Mouse (Mus musculus): ENCODE results near the gene Cep89. TPM values are rescaled to one million over a fixed set of nuclear protein-coding genes. Genes with fewer than 3 reads are reported as not detected.
A peak's percentile ranks its signal among the peaks of the same experiment; 100 is the strongest.

The Cep89 gene
- total RNA-seq, 2 experiments from 2014 or later = 17.0 to 17.7 TPM

DNA sequence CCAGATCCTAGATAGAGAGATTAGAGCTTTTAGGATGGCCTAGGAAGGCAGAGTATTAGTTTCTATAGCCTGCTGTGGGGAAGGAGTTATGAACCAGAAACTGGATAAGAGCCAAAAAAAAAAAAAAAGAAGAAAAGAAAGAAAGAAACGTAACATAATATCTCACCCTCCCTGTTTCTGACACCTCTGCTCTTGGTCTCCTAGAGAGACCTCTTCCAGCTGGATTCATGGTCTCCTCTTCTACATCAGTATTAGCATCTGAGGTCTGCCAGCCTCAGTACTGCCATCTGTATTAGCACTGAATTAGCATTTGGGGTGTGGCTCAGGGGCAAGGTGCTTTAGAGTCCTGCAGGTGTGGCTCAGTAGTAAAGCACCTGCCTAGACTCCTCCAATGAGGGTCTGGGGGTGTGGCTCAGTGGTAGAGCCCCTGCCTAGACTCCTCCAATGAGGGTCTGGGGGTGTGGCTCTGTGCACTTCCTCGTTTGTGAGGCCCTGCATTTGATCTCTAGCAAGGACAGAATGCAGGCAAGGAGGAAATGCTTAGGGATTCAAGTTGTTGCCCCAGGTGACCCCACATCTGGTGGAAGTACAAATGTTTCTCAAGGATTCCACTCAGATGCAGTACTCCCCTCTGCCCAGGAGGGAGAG lies 14.0 kb upstream of the Cep89 start:
- no peak for DNase-seq

DNA sequence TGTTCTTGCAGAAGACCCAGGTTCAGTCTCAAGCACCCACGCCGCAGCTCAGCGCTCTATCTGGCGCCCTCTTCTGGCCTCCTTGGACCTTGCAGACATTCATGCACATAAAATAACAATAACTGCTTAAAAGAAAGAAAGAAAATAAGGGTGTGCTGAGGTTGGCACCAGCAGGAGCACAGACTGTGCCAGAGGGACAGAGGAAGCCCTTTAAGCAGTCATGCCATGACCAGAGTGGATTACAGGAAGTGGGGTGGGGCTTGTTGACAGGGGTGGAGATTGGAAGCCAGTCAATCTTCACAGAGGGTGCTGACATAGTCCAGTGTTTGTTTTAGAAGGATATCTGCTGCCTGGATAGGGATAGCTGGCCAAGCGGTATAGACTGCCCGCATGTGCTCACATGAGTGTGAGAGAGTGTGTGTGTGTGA lies 10.3 kb upstream of the Cep89 start:
- DNase-seq = no peak

- DNase-seq = no peak
These were observed 8.1 kb upstream of the Cep89 start for GRCm38 (mm10) chr7:35388694-35389093.

GRCm38 (mm10) chr7:35392935-35393334 lies 3.9 kb upstream of the Cep89 start:
- peak in 1 of 2 experiments; percentile 39 for DNase-seq

DNA sequence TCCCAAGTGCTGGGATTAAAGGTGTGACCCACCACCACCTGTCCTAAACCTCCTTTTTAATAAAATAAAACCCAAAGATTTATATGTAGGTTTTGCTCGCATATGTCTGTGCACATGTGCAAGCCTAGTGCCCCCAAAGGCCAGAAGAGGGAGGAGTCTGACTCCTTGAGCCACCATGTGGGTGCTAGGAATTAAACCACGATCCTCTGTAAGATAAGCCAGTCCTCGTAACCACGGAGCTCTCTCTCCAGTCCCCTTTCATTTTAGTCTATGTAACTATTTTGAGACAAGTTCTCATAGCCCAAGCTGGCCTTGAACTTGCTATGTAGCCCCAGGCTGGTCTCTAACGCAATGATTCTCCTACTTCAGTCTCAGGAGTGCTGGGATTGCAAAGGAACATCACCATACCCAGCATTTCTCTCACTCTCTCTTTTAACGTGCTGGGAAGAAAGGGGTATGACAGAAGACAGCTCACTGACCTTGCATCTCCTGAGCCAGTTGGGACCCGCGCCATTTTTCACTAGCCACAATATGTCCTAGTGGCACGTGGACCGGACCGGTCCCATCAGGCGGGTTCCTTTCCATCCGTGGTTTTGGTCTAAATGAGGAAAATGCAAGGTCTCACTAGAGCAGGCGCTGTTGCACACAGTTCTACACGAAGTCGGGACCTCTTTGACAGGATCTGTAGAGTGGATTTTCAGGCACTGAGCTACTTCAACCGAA lies 940 bp upstream of the Cep89 start:
- no peak for DNase-seq

DNA sequence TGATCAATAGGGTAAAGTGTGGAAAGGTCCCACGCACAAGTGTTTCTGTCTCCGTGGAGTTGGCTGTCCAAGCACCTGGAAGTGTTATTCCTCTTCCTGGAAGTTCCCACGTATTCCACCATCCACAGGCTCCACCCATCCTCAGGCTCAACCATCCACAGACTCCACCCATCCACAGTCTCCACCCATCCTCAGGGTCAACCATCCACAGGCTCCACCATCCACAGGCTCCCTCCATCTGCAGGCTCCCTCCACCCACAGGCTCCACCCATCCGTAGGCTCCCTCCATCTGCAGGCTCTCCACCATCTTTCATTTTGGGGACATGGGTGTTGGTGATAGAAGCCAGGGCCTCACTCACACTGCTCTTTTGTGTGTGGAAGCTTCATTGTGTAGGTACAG lies 4.3 kb downstream of the Cep89 start:
- DNase-seq = no peak

DNA sequence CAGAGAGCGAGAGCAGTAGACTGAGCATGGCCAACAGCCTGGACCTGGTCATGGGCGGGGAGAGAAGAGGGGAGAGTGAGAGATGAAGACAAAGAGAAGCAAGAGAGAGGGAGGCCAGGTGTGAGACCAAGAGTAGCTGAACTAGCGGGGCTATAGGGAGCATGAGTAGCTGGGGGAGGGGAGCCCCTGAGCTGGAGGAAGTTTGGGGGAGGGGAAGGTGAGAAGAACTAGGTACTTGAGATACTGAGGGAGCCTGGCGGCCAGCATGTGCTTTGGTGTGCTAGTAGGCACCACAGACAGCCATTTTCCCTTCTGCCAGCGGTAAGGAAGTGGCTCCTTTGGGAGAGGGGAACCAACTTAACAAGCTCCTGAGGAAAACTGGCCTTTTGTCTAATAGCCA lies 18.4 kb downstream of the Cep89 start:
- no peak for DNase-seq

DNA sequence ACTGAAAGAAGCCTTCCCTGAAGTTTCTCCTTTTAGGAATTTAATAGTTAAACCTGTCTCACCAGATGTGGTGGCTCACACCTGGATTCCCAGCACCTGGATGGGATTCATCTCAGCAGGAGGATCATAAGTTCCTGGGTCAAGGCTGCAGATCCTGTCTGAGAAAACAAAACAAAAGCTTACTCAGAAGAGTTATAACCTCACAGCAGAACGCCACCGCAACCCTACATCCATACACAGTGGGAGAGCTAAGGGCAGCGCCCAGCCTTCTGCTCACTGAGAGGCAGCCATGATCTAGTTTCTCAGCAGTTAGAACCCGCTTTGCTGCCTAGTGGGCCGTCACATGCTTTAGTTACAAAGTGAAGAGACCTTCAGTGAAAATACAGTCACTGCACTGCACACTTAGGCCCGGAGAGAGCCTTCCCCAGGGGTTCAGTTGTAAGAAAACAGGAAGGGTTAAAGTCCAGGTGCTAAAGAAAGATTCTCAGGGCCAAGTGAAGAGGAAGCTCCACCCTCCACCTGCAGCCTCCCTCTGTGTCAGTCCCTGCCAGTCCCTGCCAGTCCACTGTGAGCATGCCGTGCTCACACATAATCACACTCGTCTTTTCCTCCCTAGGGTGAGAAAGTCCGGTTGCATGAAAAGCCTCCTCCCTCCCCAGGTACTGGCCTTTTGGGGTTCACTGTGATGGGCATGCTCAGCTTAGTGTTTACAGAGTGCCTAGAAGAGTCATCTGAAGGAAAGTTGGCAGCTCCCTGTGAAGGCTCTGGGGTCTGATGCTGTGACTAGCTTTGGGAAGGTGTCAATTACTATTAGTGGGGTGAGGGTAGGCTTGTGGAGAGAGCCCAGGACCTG lies 19.2 kb downstream of the Cep89 start:
- DNase-seq = peak; percentile 27 to 54

- DNase-seq = no peak
These were observed 19.8 kb downstream of the Cep89 start for GRCm38 (mm10) chr7:35416654-35416948.

DNA sequence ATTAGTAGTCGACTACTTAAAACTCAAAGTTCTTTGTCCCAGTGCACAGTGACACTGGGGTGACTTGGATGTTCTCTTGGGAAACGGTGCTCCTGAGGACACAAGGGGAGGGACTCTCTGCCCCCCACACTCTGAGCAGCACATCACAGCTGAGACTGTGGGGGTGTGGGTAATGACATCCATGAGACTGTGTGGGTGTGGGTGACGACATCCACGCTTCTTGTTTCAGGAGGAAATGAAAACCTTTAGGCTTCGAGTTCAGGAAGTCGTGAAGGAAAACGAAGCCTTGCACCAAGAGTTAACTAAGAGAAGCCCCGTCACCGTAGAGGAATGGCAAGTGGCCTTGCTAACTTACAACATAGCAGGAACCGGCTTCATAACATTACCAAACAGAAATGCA lies 26.2 kb downstream of the Cep89 start:
- DNase-seq = no peak

DNA sequence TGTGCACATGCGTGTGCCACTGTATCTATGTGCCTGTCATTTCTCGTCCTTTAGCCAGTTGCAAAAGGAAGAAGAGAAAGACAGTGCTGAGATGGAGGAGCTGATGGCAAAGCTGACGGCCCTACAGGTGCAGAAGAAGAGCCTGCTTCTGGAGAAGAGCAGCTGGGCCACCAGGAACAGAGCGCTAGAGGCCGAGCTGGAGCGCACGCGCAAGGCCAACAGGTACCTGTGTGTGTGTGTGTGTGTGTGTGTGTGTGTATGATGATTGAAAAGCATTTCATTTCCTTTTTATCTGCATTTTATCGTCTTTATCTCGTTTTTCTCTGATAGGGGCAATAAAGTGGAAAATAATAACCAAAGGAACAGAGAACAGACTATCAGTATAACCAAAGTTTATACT lies 31.3 kb downstream of the Cep89 start:
- no peak for DNase-seq

GRCm38 (mm10) chr7:35435266-35435665 lies 38.4 kb downstream of the Cep89 start:
- DNase-seq = no peak

DNA sequence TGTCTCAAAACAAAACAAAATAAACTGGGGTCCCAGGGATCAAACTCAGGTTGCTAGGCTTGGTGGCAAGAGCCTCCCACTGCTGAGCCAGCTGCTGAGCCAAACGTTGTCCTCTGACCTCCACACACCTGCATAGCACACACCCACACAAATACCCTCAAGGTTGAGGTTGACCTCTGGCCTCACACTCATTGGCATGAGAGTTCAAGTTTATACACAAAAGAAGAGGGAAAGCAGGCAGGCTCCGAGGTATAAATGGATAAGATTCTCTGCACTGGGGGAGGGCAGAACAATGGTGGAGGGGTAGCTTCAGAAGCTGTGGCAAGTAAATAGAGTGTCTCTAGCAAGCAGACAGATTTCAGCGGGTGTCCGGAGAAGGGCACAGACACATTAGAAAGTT lies 50.7 kb downstream of the Cep89 start:
- no peak for DNase-seq

DNA sequence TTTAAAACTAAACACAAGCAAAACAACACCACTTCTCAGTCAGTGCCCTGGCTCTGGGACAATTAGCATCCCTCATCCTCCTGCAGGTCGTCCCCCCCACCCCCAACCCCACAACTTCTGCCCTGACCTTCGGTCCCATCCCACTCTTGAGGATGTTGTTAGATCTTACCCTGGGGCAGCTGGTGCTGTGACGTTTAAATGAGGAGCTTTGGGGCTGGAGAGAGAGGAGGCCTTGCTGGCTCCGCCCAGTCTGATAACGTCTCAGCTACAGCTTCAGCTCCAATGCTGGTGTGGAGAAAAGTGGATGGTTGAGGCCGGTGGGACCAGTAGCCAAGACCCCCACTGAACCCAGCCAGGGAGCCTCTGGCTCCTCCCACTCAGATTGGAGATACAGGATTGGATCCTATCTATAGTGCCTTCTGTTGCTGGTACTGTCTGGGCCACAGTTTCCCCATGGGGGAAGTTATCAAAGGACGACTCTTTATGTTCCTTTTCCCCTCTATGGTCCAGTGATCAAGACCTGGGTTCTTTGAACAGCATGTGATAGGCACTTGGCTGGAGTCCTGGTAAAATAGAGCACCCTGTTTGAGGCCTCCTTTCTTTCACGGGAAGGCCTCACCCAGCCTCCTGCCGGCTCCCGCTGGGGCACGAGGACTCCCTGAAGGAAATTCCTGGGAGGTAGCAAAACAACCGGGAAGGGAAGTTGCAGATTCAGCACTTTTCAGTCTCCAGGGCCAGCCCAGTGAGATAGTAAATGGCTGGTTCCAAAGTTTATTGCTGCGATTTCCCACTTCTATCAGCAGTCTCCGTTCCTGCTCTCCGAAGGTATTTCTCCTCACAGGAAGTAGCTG lies 51.4 kb downstream of the Cep89 start, which contains the start of gene Slc7a9:
Slc7a9 (plus strand) TSS at position 801 of the 851 bp plus-strand sequence.
- DNase-seq = no peak

GRCm38 (mm10) chr7:35448867-35449266 lies 52.0 kb downstream of the Cep89 start:
- no peak for DNase-seq

- DNase-seq = no peak
These were observed 59.4 kb downstream of the Cep89 start for GRCm38 (mm10) chr7:35456091-35456814.

DNA sequence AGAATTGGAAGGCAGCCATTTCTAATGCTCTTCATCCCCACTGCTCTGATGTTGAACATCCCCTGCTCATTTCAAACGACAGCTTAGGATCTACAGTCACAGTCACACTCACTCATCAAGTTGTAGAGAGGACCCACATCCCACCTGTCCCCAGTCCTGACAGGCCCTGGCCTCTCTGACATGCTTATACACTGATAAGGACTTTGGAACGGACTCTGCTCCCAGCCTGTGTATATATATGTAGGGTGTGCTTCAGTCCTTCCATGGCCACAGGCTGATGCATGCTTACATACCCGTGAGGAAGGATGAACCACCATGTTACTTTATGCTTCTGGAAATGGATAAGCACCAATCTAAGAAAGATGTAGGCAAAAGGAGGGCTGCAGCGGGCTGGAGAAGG lies 64.1 kb downstream of the Cep89 start:
- DNase-seq = no peak

DNA sequence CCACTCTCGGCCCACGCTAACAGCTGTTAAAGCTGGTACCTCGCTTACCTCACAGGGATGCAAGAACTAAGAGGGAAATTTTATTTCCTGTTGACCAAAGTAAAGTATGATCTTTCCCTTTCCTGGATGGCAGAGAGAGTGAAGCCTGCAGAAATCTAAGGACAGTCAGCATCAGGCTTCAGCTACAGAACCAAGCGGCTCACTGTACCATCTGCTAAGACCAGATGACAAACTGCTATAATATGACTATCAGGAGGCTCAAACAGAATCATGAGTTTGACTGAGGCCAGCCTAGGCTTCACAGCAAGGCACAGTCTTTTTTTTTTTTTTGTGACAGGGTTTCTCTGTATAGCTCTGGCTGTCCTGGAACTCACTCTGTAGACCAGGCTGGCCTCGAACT lies 68.2 kb downstream of the Cep89 start:
- no peak for DNase-seq

DNA sequence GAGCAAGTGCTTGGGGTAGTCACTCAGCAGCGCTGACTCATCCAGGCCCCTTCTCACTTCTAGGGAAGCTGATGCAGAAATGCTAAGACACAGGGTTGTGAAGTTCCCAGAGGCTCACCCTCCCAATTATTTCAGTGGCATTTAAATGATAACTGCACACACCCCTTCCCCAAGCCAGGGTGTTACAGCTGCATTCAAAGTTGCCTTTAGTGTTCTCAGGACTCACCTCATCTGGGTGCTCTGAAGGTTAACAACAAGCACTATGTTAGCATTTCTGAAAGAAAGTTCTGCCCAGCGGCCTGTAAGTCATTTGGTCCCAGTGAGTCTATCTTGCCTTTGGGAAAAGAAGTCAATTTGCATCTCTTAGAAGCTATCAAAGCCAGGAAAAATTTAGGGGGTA lies 71.0 kb downstream of the Cep89 start:
- no peak for DNase-seq

DNA sequence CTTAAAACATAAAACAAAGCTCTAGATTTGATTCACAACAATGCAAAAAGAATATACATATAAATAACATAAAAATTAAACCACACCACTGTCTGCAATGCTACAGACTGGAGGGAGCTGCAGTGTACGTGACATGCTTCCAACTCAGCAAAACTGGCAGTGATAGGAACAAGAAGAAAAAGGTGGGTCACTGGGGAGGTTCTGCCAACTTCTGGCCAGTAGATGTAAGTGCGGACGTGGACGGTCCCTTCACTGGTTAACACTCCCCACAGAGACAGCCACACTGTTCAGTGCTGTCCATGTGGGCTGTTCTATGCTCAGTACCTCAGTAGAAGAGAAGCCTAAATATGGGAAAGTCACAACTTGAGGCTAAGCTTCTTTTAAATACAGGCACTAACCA lies 74.0 kb downstream of the Cep89 start:
- no peak for DNase-seq

- DNase-seq = no peak
These were observed 79.6 kb downstream of the Cep89 start for GRCm38 (mm10) chr7:35476457-35476856.

DNA sequence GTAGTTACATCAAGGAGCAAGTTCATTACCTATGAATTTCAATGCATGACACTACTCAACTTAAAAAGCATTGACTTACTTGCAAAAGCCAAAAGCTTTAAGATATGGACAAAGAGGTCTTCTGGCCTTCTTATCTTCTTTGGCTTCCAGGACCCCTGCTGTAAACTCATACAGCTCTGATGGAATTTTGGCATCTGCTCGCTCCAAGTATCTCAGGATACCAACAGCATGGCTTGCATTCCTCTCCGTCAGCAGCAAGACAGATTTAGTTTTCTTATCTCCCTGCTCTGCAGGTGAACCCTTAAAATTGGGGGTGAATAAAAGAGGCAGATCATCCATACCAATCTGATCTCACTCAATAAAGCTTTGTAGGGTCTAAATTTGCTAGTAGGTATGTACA lies 88.3 kb downstream of the Cep89 start:
- no peak for DNase-seq
